Comparison of ENCODE assay signal across 23 mouse cellular contexts in the genomic region with DNA sequence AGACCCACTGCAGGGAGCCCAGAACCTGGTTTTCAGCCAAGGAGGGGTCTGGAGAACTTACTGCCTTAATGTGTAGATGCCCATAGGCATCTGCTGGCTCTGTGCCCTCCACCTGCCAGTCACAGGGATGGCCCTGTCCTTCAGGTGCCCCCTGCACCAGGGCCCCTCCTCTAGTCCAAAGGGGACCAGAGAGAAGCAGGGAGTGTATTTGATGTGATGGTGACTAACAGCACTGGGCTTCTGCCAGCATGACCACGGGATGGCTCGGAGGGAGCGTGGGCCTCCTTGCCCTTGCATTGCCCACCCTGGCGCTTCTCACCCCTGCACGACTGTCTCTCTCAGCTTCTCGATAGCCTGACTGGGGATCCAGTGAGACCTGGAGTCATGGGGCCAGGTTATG. TPM values are rescaled to one million over a fixed set of nuclear protein-coding genes. Genes with fewer than 3 reads are reported as not detected.
A peak's percentile ranks its signal among the peaks of the same experiment; 100 is the strongest.
DNase-seq lines count a peak whose midpoint lies in the region; ATAC-seq lines count a peak whose summit lies in the region.
"Had no signal": no experiment of that assay in that cellular context is flagged by ENCODE, and none has a peak within 500 bp of the region (broad histone marks: within the 10 kb centered on the region; RNA-seq: fewer than 3 reads in every experiment).

No protein-coding gene starts in this region.

- H3K36me3 ChIP-seq in forebrain, embryonic 14.5 days (ENCODE audit: control insufficient read depth, insufficient read depth, low read length), result no peaks in the 10 kb centered on the region
- no peaks in the 10 kb centered on the region for H3K36me3 ChIP-seq in forebrain, embryonic 11.5 days (ENCODE audit: control insufficient read depth, insufficient read depth, low read length)
- no peaks in the 10 kb centered on the region for H3K36me3 ChIP-seq in midbrain, embryonic 14.5 days (ENCODE audit: control insufficient read depth, insufficient read depth, low read length)
- H3K36me3 ChIP-seq in midbrain, embryonic 11.5 days (ENCODE audit: control insufficient read depth, insufficient read depth, low read length), result no peaks in the 10 kb centered on the region
- no peaks in the 10 kb centered on the region for H3K36me3 ChIP-seq in hindbrain, embryonic 14.5 days (replicated peaks; ENCODE audit: control insufficient read depth, insufficient read depth)
- H3K36me3 ChIP-seq in neural tube, embryonic 15.5 days, result no peaks in the 10 kb centered on the region
- H3K36me3 ChIP-seq: intestine, embryonic 15.5 days; limb, embryonic 12.5 days; liver, embryonic 12.5 days had no signal

- H3K4me3 ChIP-seq in forebrain, embryonic 14.5 days (ENCODE audit: low read depth, low read length), result no peak overlapping the region
- no peak overlapping the region for H3K4me3 ChIP-seq in forebrain, embryonic 11.5 days (ENCODE audit: low read depth, low read length)
- no peak overlapping the region for H3K4me3 ChIP-seq in midbrain, embryonic 14.5 days (replicated peaks; ENCODE audit: low read depth, low read length)
- H3K4me3 ChIP-seq in midbrain, embryonic 11.5 days (ENCODE audit: low read depth, low read length), result no peak overlapping the region
- no peak overlapping the region for H3K4me3 ChIP-seq in hindbrain, embryonic 14.5 days (replicated peaks; ENCODE audit: low read length)
- H3K4me3 ChIP-seq in neural tube, embryonic 15.5 days (replicated peaks), result 0 out of 2 replicates have a peak overlapping the region, but pooled peaks have one; percentile 65
- H3K4me3 ChIP-seq: intestine, embryonic 15.5 days; limb, embryonic 12.5 days; liver, embryonic 12.5 days had no signal

- H3K27me3 ChIP-seq in forebrain, embryonic 14.5 days (replicated peaks; ENCODE audit: control insufficient read depth, insufficient read depth, low read length), result peaks cover 53% of the 10 kb centered on the region
- H3K27me3 ChIP-seq in forebrain, embryonic 11.5 days (ENCODE audit: control insufficient read depth, insufficient read depth, low read length), result peaks cover 56% of the 10 kb centered on the region
- H3K27me3 ChIP-seq in midbrain, embryonic 14.5 days (ENCODE audit: control insufficient read depth, insufficient read depth, low read length), result peaks cover 52% of the 10 kb centered on the region; the same call in 1 of the 2 replicates
- H3K27me3 ChIP-seq in midbrain, embryonic 11.5 days (ENCODE audit: control insufficient read depth, insufficient read depth, low read length), result peaks cover 59% of the 10 kb centered on the region
- H3K27me3 ChIP-seq in hindbrain, embryonic 14.5 days (ENCODE audit: control insufficient read depth, insufficient read depth, low read length), result peaks cover 50% of the 10 kb centered on the region
- H3K27me3 ChIP-seq in neural tube, embryonic 15.5 days (replicated peaks), result peaks cover 61% of the 10 kb centered on the region

- H3K9me3 ChIP-seq in forebrain, embryonic 14.5 days (replicated peaks; ENCODE audit: control insufficient read depth, low read length), result no peaks in the 10 kb centered on the region
- H3K9me3 ChIP-seq in forebrain, embryonic 11.5 days (ENCODE audit: control insufficient read depth, low read length), result no peaks in the 10 kb centered on the region
- H3K9me3 ChIP-seq in midbrain, embryonic 14.5 days (ENCODE audit: control insufficient read depth, low read length), result no peaks in the 10 kb centered on the region
- H3K9me3 ChIP-seq in midbrain, embryonic 11.5 days (ENCODE audit: control insufficient read depth, low read length), result no peaks in the 10 kb centered on the region
- H3K9me3 ChIP-seq in hindbrain, embryonic 14.5 days (ENCODE audit: control insufficient read depth, low read length), result no peaks in the 10 kb centered on the region
- H3K9me3 ChIP-seq in neural tube, embryonic 15.5 days (replicated peaks), result no peaks in the 10 kb centered on the region
- H3K9me3 ChIP-seq: intestine, embryonic 15.5 days; limb, embryonic 12.5 days; liver, embryonic 12.5 days had no signal

- WGBS in forebrain, embryonic 14.5 days, result 63% methylated on average over 6 of the region's 6 CpGs
- WGBS in forebrain, embryonic 11.5 days, result 70% methylated on average over 6 of the region's 6 CpGs
- WGBS in midbrain, embryonic 14.5 days, result 65% methylated on average over 6 of the region's 6 CpGs
- WGBS in midbrain, embryonic 11.5 days, result 65% methylated on average over 6 of the region's 6 CpGs
- WGBS in hindbrain, embryonic 14.5 days, result 61% methylated on average over 6 of the region's 6 CpGs
- 50% methylated on average over 6 of the region's 6 CpGs for WGBS in neural tube, embryonic 15.5 days

- DNase-seq in forebrain, embryonic 14.5 days (ENCODE audit: low spot score), result no peak
- DNase-seq in forebrain, embryonic 11.5 days (ENCODE audit: low spot score), result no peak
- DNase-seq in midbrain, embryonic 14.5 days, result no peak
- DNase-seq in midbrain, embryonic 11.5 days (ENCODE audit: low spot score, missing footprints), result no peak
- no peak for DNase-seq in hindbrain, embryonic 14.5 days (ENCODE audit: low spot score)
- no peak for DNase-seq in natural killer cell, adult 2 months (ENCODE audit: low spot score in 2 of 2)
- DNase-seq in cerebellum, adult 8-10 months, result no peak
- DNase-seq: adrenal gland, adult 8-10 months; B cell, adult 2 months; cerebellum, postnatal 10 days; embryo, embryonic 11 days; heart, postnatal 36 days; kidney, adult 9 months; kidney, postnatal 36 days; lung, adult 2 months; right cerebral cortex, postnatal 14 days; spleen, adult 18-20 months; thymus, adult 2 months had no signal

- no peak overlapping the region for H3K27ac ChIP-seq in forebrain, embryonic 14.5 days (ENCODE audit: low read depth, low read length)
- H3K27ac ChIP-seq in forebrain, embryonic 11.5 days (ENCODE audit: low read depth, low read length), result no peak overlapping the region
- H3K27ac ChIP-seq in midbrain, embryonic 14.5 days (replicated peaks; ENCODE audit: low read depth, low read length), result no peak overlapping the region
- H3K27ac ChIP-seq in midbrain, embryonic 11.5 days (ENCODE audit: low read depth, low read length), result no peak overlapping the region
- no peak overlapping the region for H3K27ac ChIP-seq in hindbrain, embryonic 14.5 days
- no peak overlapping the region for H3K27ac ChIP-seq in neural tube, embryonic 15.5 days (replicated peaks)
- H3K27ac ChIP-seq: intestine, embryonic 15.5 days; limb, embryonic 12.5 days; liver, embryonic 12.5 days had no signal

- H3K4me2 ChIP-seq in forebrain, embryonic 14.5 days (ENCODE audit: low read length), result peak overlapping the region; percentile 100; the same call in 1 of the 2 replicates
- H3K4me2 ChIP-seq in forebrain, embryonic 11.5 days (ENCODE audit: low read depth, low read length, severe bottlenecking), result no peak overlapping the region
- peak overlapping the region; percentile 99 for H3K4me2 ChIP-seq in midbrain, embryonic 14.5 days (ENCODE audit: low read length)
- no peak overlapping the region for H3K4me2 ChIP-seq in midbrain, embryonic 11.5 days
- H3K4me2 ChIP-seq in hindbrain, embryonic 14.5 days (replicated peaks), result peak overlapping the region; percentile 98
- H3K4me2 ChIP-seq in neural tube, embryonic 15.5 days, result peak overlapping the region; percentile 100
- H3K4me2 ChIP-seq: intestine, embryonic 15.5 days; limb, embryonic 12.5 days; liver, embryonic 12.5 days had no signal

- H3K9ac ChIP-seq in forebrain, embryonic 14.5 days (ENCODE audit: low read length), result no peak overlapping the region
- no peak overlapping the region for H3K9ac ChIP-seq in forebrain, embryonic 11.5 days (ENCODE audit: low read length)
- no peak overlapping the region for H3K9ac ChIP-seq in midbrain, embryonic 14.5 days (replicated peaks; ENCODE audit: low read length)
- no peak overlapping the region for H3K9ac ChIP-seq in midbrain, embryonic 11.5 days (ENCODE audit: low read length)
- no peak overlapping the region for H3K9ac ChIP-seq in hindbrain, embryonic 14.5 days
- H3K9ac ChIP-seq in neural tube, embryonic 15.5 days (replicated peaks), result no peak overlapping the region
- H3K9ac ChIP-seq: intestine, embryonic 15.5 days; limb, embryonic 12.5 days; liver, embryonic 12.5 days had no signal

- peaks cover 4% of the 10 kb centered on the region; the same call in 1 of the 2 replicates for H3K4me1 ChIP-seq in forebrain, embryonic 14.5 days (ENCODE audit: control insufficient read depth, insufficient read depth, low read length)
- H3K4me1 ChIP-seq in forebrain, embryonic 11.5 days (replicated peaks; ENCODE audit: control insufficient read depth, insufficient read depth, low read length), result peaks cover 12% of the 10 kb centered on the region
- peaks cover 9% of the 10 kb centered on the region for H3K4me1 ChIP-seq in midbrain, embryonic 14.5 days (ENCODE audit: control insufficient read depth, insufficient read depth, low read length)
- peaks cover 18% of the 10 kb centered on the region for H3K4me1 ChIP-seq in midbrain, embryonic 11.5 days (ENCODE audit: control insufficient read depth, insufficient read depth, low read length)
- peaks cover 14% of the 10 kb centered on the region for H3K4me1 ChIP-seq in hindbrain, embryonic 14.5 days (replicated peaks; ENCODE audit: control insufficient read depth, insufficient read depth, low read length)
- peaks cover 24% of the 10 kb centered on the region for H3K4me1 ChIP-seq in neural tube, embryonic 15.5 days

- ATAC-seq in forebrain, embryonic 14.5 days, result no peak
- ATAC-seq in forebrain, embryonic 11.5 days (replicated peaks; ENCODE audit: low FRiP score), result no peak
- ATAC-seq in midbrain, embryonic 14.5 days (ENCODE audit: low FRiP score, low TSS enrichment), result no peak
- no peak for ATAC-seq in midbrain, embryonic 11.5 days (ENCODE audit: low FRiP score)
- ATAC-seq in hindbrain, embryonic 14.5 days (ENCODE audit: low FRiP score), result no peak
- no peak for ATAC-seq in neural tube, embryonic 15.5 days (ENCODE audit: low FRiP score)
- ATAC-seq: intestine, embryonic 15.5 days; liver, embryonic 12.5 days; Patski had no signal

RNA-seq across cellular contexts. Expression of a gene that starts 1.9 kb away (rescaled TPM):
- polyA plus RNA-seq in forebrain, embryonic 14.5 days (2014; fragmentation: Nextera tagmentation; extraction: Ambion mirVana), result 1.4 and 1.5 TPM in 2 replicates
- polyA plus RNA-seq in forebrain, embryonic 11.5 days (2014; fragmentation: Nextera tagmentation; extraction: Ambion mirVana), result 0.57 and 0.79 TPM in 2 replicates
- 1.3 and 2.7 TPM in 2 replicates for polyA plus RNA-seq in midbrain, embryonic 14.5 days (2014; fragmentation: Nextera tagmentation; extraction: Ambion mirVana)
- 0.15 and 0.33 TPM in 2 replicates for polyA plus RNA-seq in midbrain, embryonic 11.5 days (2014; fragmentation: Nextera tagmentation; extraction: Ambion mirVana)
- polyA plus RNA-seq in hindbrain, embryonic 14.5 days (2014; fragmentation: Nextera tagmentation; extraction: Ambion mirVana), result 2.2 and 2.5 TPM in 2 replicates
- polyA plus RNA-seq in neural tube, embryonic 15.5 days (2015; fragmentation: Nextera tagmentation; extraction: Ambion mirVana), result 2.9 and 4.2 TPM in 2 replicates

RNA-seq across cellular contexts. Expression of a gene that starts 40.2 kb away (rescaled TPM):
- 77.3 and 92.4 TPM in 2 replicates for polyA plus RNA-seq in forebrain, embryonic 14.5 days (2014; fragmentation: Nextera tagmentation; extraction: Ambion mirVana)
- 70.9 and 76.4 TPM in 2 replicates for polyA plus RNA-seq in forebrain, embryonic 11.5 days (2014; fragmentation: Nextera tagmentation; extraction: Ambion mirVana)
- polyA plus RNA-seq in midbrain, embryonic 14.5 days (2014; fragmentation: Nextera tagmentation; extraction: Ambion mirVana), result 60.0 and 63.6 TPM in 2 replicates
- 74.5 and 85.5 TPM in 2 replicates for polyA plus RNA-seq in midbrain, embryonic 11.5 days (2014; fragmentation: Nextera tagmentation; extraction: Ambion mirVana)
- polyA plus RNA-seq in hindbrain, embryonic 14.5 days (2014; fragmentation: Nextera tagmentation; extraction: Ambion mirVana), result 57.3 and 58.3 TPM in 2 replicates
- polyA plus RNA-seq in neural tube, embryonic 15.5 days (2015; fragmentation: Nextera tagmentation; extraction: Ambion mirVana), result 60.9 and 65.3 TPM in 2 replicates

RNA-seq across cellular contexts. Expression of a gene that starts 40.5 kb away (rescaled TPM):
- polyA plus RNA-seq in forebrain, embryonic 14.5 days (2014; fragmentation: Nextera tagmentation; extraction: Ambion mirVana), result 538 and 693 TPM in 2 replicates
- polyA plus RNA-seq in forebrain, embryonic 11.5 days (2014; fragmentation: Nextera tagmentation; extraction: Ambion mirVana), result 550 and 552 TPM in 2 replicates
- 495 and 649 TPM in 2 replicates for polyA plus RNA-seq in midbrain, embryonic 14.5 days (2014; fragmentation: Nextera tagmentation; extraction: Ambion mirVana)
- polyA plus RNA-seq in midbrain, embryonic 11.5 days (2014; fragmentation: Nextera tagmentation; extraction: Ambion mirVana), result 547 and 572 TPM in 2 replicates
- 603 and 721 TPM in 2 replicates for polyA plus RNA-seq in hindbrain, embryonic 14.5 days (2014; fragmentation: Nextera tagmentation; extraction: Ambion mirVana)
- 722 and 793 TPM in 2 replicates for polyA plus RNA-seq in neural tube, embryonic 15.5 days (2015; fragmentation: Nextera tagmentation; extraction: Ambion mirVana)

Comparison
In these comparisons a context has a peak if more than half of its experiments do, and no peak if none do; other contexts are left out.
1. H3K4me2 ChIP-seq: peak in forebrain, embryonic 14.5 days (single experiment), midbrain, embryonic 14.5 days (single experiment), hindbrain, embryonic 14.5 days (single experiment) and neural tube, embryonic 15.5 days (single experiment); none in forebrain, embryonic 11.5 days (single experiment) and midbrain, embryonic 11.5 days (single experiment).